Mouse (Mus musculus) lung, adult 2 months (tissue): Measurements from ENCODE around the gene Krt18.

ENCODE experiments used
- CTCF ChIP-seq: fragments of 200-500 bp; IDR thresholded peaks from 2 replicates; pipeline ENCODE4 v1.5.1; 2011; ENCODE audit warnings: mild to moderate bottlenecking, low read length, control low read depth; ENCODE audit not compliant: insufficient read depth
- POLR2A ChIP-seq: fragments of 200-500 bp; IDR thresholded peaks from 2 replicates; pipeline ENCODE4 v1.6.1; 2011; ENCODE audit warnings: low read depth, mild to moderate bottlenecking, control low read depth, low read length, borderline replicate concordance; ENCODE audit errors: extremely low read depth

GRCm38 (mm10) chr15:102016096-102016495, 11.9 kb upstream of the Krt18 start:
- TF ChIP-seq CTCF (no peak), POLR2A (no peak)
